Mouse (Mus musculus) G1E (cell line): ENCODE measurements around the gene Pim1.

Experiments
- CTCF ChIP-seq: IDR thresholded peaks from 2 replicates; pipeline ENCODE4 v1.5.1; 2012; ENCODE audit warnings: low read depth, low read length, inconsistent platforms, mixed read lengths
- GATA1 ChIP-seq: IDR thresholded peaks from 2 replicates; pipeline ENCODE4 v1.6.1; 2012; ENCODE audit warnings: borderline replicate concordance, low read length, inconsistent platforms, mixed read lengths
- GATA2 ChIP-seq: IDR thresholded peaks from 2 replicates; pipeline ENCODE4 v1.6.1; 2012; ENCODE audit warnings: low read depth, low read length, inconsistent platforms, borderline replicate concordance
- POLR2AphosphoS5 ChIP-seq: IDR thresholded peaks from 2 replicates; pipeline ENCODE4 v1.6.1; 2012; ENCODE audit warnings: low read depth, low read length, inconsistent platforms; ENCODE audit not compliant: insufficient replicate concordance
- TAL1 ChIP-seq: conservative IDR thresholded peaks from 2 replicates; pipeline ENCODE4 v1.6.1; 2012; ENCODE audit warnings: low read depth, low read length, inconsistent platforms, mixed read lengths

GRCm38 (mm10) chr17:29499511-29499910 lies 9.0 kb downstream of the Pim1 start:
- TF ChIP-seq CTCF (no peak), GATA1 (no peak), TAL1 (no peak), POLR2AphosphoS5 (peak; percentile 70; the same call in 1 of the 2 replicates), GATA2 (no peak)
